Mouse (Mus musculus) left cerebral cortex, adult 2 months (tissue): ENCODE measurements around the gene Galnt11. TPM values are rescaled to one million over a fixed set of nuclear protein-coding genes. Genes with fewer than 3 reads are reported as not detected.

Experiments used
- DNase-seq, 2 experiments: peaks; one replicate each; pipeline ENCODE4 v3.0.0; 2021 to 2022; ENCODE audit warnings: low spot score in 2 of 2, mixed read lengths in 1 of 2; ENCODE audit errors: extremely low spot score in 1 of 2
- H3K27ac ChIP-seq: fragments of 200-600 bp; 2 replicates; pipeline ENCODE4 v1.8.1; 2022
- H3K4me3 ChIP-seq: fragments of 200-600 bp; 2 replicates; pipeline ENCODE4 v1.8.1; 2022
- CTCF ChIP-seq: fragments of 200-600 bp; IDR thresholded peaks from 2 replicates; pipeline ENCODE4 v1.8.1; 2022; ENCODE audit warnings: antibody characterized with exemption, mild to moderate bottlenecking, moderate library complexity
- intact Hi-C: fragments of 180-260 bp; cut with DNase I; formaldehyde crosslinking; loops from one replicate; pipeline ENCODE4 v1.15.1; 2025
- total RNA-seq, 2 experiments: library from RNA; stranded (reverse); gene quantifications; 2 replicates each; pipeline ENCODE4 v1.2.3; 2021

Galnt11 gene
- total RNA-seq, 2 experiments from 2014 or later: 44.7 to 45.3 TPM

GRCm38 (mm10) chr5:25262266-25262665 lies 40.6 kb downstream of the Galnt11 start:
- no peak for DNase-seq
- intact Hi-C loops: no loop called here
- Histone ChIP-seq H3K4me3 (no peak overlapping the region), H3K27ac (no peak overlapping the region)
- no peak for TF ChIP-seq CTCF

- no peak for DNase-seq
- TF ChIP-seq CTCF: no peak
Measured at GRCm38 (mm10) chr5:25268258-25268888, 46.7 kb downstream of the Galnt11 start.

DNA sequence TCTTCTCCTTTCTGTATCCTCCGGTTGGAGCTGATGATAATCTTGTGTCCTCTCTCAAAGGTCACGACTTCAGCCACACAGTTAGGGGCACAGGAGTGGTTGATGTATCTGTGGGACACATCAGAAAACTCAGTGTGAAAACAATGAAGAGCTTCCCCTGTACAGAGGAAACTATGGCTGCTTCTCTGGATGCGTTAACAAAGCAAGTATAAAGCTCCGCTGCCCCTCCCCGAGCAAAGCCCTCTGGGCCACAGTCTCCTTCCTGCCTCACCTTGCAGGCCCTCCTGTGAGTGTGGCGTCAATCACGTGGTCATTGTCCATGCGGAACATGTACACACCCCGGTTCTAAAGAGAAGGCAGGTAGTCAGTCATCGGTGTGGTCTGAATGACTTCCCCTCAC lies 53.9 kb downstream of the Galnt11 start:
- Histone ChIP-seq H3K27ac (no peak overlapping the region), H3K4me3 (no peak overlapping the region)
- intact Hi-C loops: no loop called here
- TF ChIP-seq CTCF: no peak
- no peak for DNase-seq

More at GRCm38 (mm10) chr5:25268258-25268888, 46.7 kb downstream of the Galnt11 start:
- H3K27ac ChIP-seq: no peak overlapping the region
- intact Hi-C loops: no loop called here
- H3K4me3 ChIP-seq: no peak overlapping the region

GRCm38 (mm10) chr5:25276365-25276764 lies 54.7 kb downstream of the Galnt11 start:
- no peak for DNase-seq
- Histone ChIP-seq H3K27ac (no peak overlapping the region), H3K4me3 (no peak overlapping the region)
- intact Hi-C loops: no loop called here
- no peak for TF ChIP-seq CTCF

DNA sequence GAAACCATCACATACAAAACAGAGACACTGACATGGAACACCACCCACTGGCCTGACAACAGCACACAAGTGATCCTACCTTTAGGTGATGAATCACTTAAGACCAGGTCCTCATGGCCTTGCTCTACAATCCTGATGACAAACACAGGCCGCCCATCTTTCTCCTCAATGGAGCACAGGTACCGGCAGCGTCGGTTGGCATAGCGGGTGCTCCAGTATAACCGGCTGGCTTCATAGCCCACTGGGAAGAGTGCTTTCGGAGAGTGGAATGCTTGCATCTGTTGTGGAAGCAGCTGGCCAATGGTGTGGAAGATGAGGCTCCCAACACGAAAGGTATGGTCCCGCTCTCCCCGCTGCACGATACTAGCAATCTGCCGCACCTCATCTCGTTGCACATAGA lies 62.3 kb downstream of the Galnt11 start:
- intact Hi-C loops: no loop called here
- DNase-seq: no peak
- Histone ChIP-seq H3K4me3 (no peak overlapping the region), H3K27ac (no peak overlapping the region)
- no peak for TF ChIP-seq CTCF

DNA sequence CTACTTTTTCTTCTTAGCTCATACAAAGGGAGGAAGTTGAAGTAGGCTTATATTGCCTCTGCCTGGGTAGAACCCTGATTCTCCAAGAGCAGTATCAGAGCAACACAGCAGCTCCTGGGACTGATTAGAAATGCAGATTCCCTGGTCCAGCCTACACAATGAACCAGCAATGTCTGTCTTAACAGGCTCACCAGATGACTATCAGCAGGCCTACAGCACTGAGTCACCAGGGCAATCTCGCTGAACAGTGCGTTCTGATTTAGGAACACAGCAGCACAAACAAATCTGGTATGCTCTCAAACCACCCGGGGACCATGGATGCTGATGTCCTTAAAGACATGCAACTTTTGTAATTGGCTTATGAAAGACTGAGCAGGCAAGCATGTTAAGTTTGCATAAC lies 75.1 kb downstream of the Galnt11 start:
- no peak for TF ChIP-seq CTCF
- intact Hi-C loops: loop anchor here (10.0 kb wide), 1 partner anchor 212 kb away; no protein-coding TSS in a partner anchor
- no peak for DNase-seq
- Histone ChIP-seq H3K4me3 (no peak overlapping the region), H3K27ac (peak overlapping the region; percentile 6; the same call in 1 of the 2 replicates)

DNA sequence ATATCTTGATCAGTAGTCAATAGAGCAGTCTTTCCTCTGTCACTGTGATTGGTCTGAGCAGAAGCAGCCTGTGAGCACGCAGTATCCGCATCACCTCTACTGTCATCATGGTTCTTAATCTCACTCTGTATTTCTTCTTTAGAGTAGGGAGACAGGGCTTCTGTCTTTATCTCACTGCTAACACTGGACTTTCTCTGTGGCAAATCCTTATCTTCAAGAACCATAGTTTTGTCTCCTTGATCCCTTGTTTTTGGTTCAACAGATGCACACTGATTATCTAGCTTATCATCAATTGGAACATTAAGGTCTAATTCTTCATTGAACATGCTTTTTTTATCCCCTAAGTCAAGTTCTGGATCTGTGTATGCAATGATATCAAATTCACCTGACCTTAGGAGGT lies 88.5 kb downstream of the Galnt11 start:
- H3K27ac ChIP-seq: no peak overlapping the region
- no peak for DNase-seq
- intact Hi-C loops: no loop called here
- TF ChIP-seq CTCF: no peak
- no peak overlapping the region for H3K4me3 ChIP-seq

GRCm38 (mm10) chr5:25313881-25314280 lies 92.2 kb downstream of the Galnt11 start:
- intact Hi-C loops: no loop called here
- no peak for TF ChIP-seq CTCF
- Histone ChIP-seq H3K4me3 (no peak overlapping the region), H3K27ac (no peak overlapping the region)
- DNase-seq: no peak

Other genes with a start within 250 kb of the Galnt11 start
- 100 to 1,000 TPM; 113 to 118 TPM for gene Prkag2, start 121.3 kb upstream of the Galnt11 start, total RNA-seq
- not detected for gene Galntl5, start 40.4 kb upstream of the Galnt11 start, total RNA-seq
- not detected for gene E130116L18Rik, start 1.2 kb downstream of the Galnt11 start, total RNA-seq